Mouse (Mus musculus) telencephalon, adult 2 months (tissue): ENCODE measurements around the gene Sumf1.
A peak's percentile ranks its signal among the peaks of the same experiment; 100 is the strongest.

Source experiments
- DNase-seq: peaks from one replicate; pipeline ENCODE4 v3.0.0-alpha.2; 2011; ENCODE audit warnings: low read depth, low spot score

The Sumf1 gene

GRCm38 (mm10) chr6:108206914-108207566 is 21.7 kb upstream of the Sumf1 start:
- DNase-seq = no peak

- no peak for DNase-seq
Observed at GRCm38 (mm10) chr6:108206145-108206544, 20.8 kb upstream of the Sumf1 start.

- no peak for DNase-seq
Observed at GRCm38 (mm10) chr6:108204322-108204721, 18.9 kb upstream of the Sumf1 start.

- no peak for DNase-seq
Observed at GRCm38 (mm10) chr6:108198286-108198685, 12.9 kb upstream of the Sumf1 start.

GRCm38 (mm10) chr6:108197117-108197516 is 11.7 kb upstream of the Sumf1 start:
- no peak for DNase-seq

- no peak for DNase-seq
Observed at GRCm38 (mm10) chr6:108196665-108197064, 11.3 kb upstream of the Sumf1 start.

GRCm38 (mm10) chr6:108192632-108193031 is 7.2 kb upstream of the Sumf1 start:
- DNase-seq = no peak

GRCm38 (mm10) chr6:108190690-108191089 is 5.3 kb upstream of the Sumf1 start:
- no peak for DNase-seq

- DNase-seq = no peak
Observed at GRCm38 (mm10) chr6:108185685-108186009, 265 bp upstream of the Sumf1 start.

GRCm38 (mm10) chr6:108179087-108179486 is 6.3 kb downstream of the Sumf1 start:
- no peak for DNase-seq

GRCm38 (mm10) chr6:108174181-108174580 is 11.2 kb downstream of the Sumf1 start:
- DNase-seq = no peak

- DNase-seq = no peak
Observed at GRCm38 (mm10) chr6:108172219-108172618, 13.2 kb downstream of the Sumf1 start.

- no peak for DNase-seq
Observed at GRCm38 (mm10) chr6:108169466-108169865, 15.9 kb downstream of the Sumf1 start.

- no peak for DNase-seq
Observed at GRCm38 (mm10) chr6:108168723-108169122, 16.7 kb downstream of the Sumf1 start.

- DNase-seq = no peak
Observed at GRCm38 (mm10) chr6:108167946-108168680, 17.3 kb downstream of the Sumf1 start.

GRCm38 (mm10) chr6:108165598-108165997 is 19.8 kb downstream of the Sumf1 start:
- DNase-seq = no peak

- no peak for DNase-seq
Observed at GRCm38 (mm10) chr6:108164935-108165334, 20.4 kb downstream of the Sumf1 start.

- DNase-seq = peak; percentile 43
Observed at GRCm38 (mm10) chr6:108160608-108161007, 24.8 kb downstream of the Sumf1 start.

- DNase-seq = no peak
Observed at GRCm38 (mm10) chr6:108156881-108157280, 28.5 kb downstream of the Sumf1 start.

- no peak for DNase-seq
Observed at GRCm38 (mm10) chr6:108154243-108154642, 31.1 kb downstream of the Sumf1 start.

- no peak for DNase-seq
Observed at GRCm38 (mm10) chr6:108152661-108153269, 32.6 kb downstream of the Sumf1 start.

- DNase-seq = no peak
Observed at GRCm38 (mm10) chr6:108152081-108152480, 33.3 kb downstream of the Sumf1 start.

- DNase-seq = no peak
Observed at GRCm38 (mm10) chr6:108149235-108149634, 36.1 kb downstream of the Sumf1 start.
